Mouse (Mus musculus): ENCODE results near the gene Rfwd3.
A peak's percentile ranks its signal among the peaks of the same experiment; 100 is the strongest.
"Not testable (repeated sequence)": the region's sequence is repeated elsewhere in the genome, so short reads cannot be mapped to it uniquely, and the experiment has no call there.

Rfwd3 gene

GRCm38 (mm10) chr8:111299821-111300568 lies at the start of gene Rfwd3:
Rfwd3 (minus strand) TSS chr8:111300222.
- peak; percentile 93 for DNase-seq

GRCm38 (mm10) chr8:111343225-111343624 lies 43.2 kb upstream of the Rfwd3 start:
- peak; percentile 79 for DNase-seq

DNA sequence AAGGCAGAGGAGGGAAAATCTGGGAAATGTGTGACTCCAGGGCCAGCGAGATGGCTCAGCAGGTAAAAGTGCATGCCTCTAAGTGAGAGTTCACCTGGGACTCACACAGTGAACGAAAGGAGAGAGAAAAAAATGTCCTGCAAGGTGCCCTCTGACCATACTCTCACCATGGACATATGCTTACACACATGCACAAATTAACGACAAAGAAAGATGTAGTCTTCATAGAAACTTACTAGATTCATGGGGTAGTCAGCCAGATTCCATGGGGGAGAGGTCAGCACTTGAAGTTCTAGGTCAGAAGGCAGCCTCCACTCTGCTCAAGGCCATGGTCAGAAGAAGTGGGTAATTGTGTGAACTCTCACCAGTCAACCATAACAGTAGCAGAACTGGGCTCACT lies 40.2 kb upstream of the Rfwd3 start:
- no peak for DNase-seq

- DNase-seq, result no peak
Measured at GRCm38 (mm10) chr8:111338370-111339208, 38.6 kb upstream of the Rfwd3 start.

- DNase-seq, result peak; percentile 17
Measured at GRCm38 (mm10) chr8:111337890-111338347, 37.9 kb upstream of the Rfwd3 start, which contains the start of gene Mlkl. Mlkl (minus strand) TSS chr8:111338177.

DNA sequence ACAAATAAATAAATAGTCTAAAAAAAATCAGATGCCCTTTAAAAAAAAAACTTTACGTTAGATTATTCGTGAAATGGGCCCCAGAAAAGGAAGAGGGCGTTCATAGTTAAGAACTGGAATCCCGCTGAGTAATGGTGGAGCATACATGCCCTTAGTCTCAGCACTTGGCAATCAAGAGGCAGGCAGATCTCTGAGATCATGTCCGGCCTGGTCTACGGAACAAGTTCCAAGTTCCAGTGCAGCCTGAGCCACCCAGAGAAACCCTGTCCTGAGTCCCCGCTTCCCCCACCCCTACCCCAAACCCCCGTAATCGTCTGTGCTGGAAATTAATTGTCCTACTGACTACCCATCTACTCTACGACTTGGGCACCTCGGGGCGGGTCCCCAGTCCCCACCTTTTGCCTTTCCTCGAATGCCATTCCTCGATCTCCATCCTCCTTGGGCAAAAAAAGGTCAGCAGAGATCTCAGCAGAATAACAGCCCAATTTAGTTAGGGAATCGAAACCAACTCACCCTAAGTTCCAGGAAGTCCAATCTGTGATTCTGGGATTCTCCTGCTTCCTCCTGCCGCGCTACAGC lies 37.4 kb upstream of the Rfwd3 start:
- DNase-seq, result no peak

DNA sequence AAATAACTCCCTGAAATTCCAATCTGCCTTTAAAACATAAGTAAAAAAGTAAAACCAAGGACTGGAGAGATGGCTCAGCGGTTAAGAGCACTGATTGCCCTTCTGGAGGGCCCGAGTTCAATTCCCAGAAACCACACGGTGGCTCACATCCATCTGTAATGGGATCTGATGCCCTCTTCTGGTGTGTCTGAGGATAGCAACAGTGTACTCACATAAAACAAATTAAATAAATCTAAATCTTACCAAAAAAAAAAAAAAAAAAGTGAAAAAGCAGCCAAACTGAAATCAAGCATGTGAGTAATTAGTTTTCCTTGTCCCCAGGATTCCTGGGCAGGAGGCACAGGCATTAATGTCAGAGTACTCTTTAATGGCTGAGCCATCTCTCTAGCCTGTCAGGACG lies 36.7 kb upstream of the Rfwd3 start:
- no peak for DNase-seq

- no peak for DNase-seq
Measured at GRCm38 (mm10) chr8:111325222-111325790, 25.3 kb upstream of the Rfwd3 start.

- no peak for DNase-seq
Measured at GRCm38 (mm10) chr8:111314729-111315128, 14.7 kb upstream of the Rfwd3 start.

GRCm38 (mm10) chr8:111313961-111314360 lies 13.9 kb upstream of the Rfwd3 start:
- DNase-seq, result not testable (repeated sequence)

- no peak for DNase-seq
Measured at GRCm38 (mm10) chr8:111312758-111313162, 12.7 kb upstream of the Rfwd3 start.

- DNase-seq, result not testable (repeated sequence)
Measured at GRCm38 (mm10) chr8:111310006-111310405, 10.0 kb upstream of the Rfwd3 start.

- DNase-seq, result no peak
Measured at GRCm38 (mm10) chr8:111305031-111305730, 5.2 kb upstream of the Rfwd3 start.

DNA sequence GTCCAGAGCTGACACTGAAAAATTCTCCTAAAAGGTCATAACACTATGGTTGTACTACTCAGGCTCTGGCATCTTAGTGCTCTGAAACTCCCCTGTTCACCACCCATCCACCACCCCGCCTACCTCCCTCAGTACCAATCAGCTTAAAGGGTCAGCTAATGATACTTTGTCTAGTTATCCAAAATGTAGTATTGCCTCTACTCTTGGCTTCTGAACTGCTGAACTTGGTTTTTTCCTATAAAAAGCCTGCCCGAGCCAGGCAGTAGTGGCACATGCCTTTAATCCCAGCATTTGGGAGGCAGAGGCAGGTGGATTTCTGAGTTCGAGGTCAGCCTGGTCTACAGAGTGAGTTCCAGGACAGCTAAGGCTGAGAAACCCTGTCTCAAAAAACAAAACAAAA lies 4.3 kb upstream of the Rfwd3 start:
- no peak for DNase-seq

DNA sequence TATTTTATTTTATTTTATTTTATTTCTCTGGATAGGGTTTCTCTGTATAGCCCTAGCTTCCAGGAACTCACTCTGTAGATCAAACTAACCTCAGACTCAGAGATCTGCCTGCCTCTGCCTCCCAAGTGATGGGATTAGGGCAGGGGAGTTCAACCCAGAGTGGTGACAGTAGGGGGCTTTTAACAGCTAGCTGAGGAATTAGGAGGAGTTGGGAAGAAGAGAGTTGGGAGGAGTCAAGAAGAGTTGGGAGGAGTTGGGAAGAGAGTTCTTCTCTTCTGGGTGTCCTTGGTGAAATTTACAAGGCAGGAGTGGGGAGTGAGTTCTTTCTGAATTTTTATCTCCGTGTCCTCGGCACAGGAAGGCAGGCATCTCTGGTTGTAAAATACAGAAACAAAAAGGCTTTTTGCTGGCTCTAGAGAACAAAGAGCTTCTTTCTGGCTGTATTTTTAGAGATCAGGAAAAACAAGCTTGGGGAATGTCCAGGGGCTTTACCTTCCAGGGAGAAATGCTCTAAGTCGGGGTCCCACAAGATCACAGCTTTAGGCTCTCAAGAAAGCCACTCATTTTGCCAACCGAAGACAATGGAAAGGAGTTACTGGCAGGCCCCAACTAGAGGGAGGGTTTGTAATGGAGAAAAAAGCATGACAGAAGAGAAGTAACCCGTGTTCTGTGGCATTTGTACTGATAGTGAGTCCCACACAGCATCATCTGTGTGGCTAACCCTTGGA lies 3.2 kb upstream of the Rfwd3 start:
- DNase-seq, result not testable (repeated sequence)

DNA sequence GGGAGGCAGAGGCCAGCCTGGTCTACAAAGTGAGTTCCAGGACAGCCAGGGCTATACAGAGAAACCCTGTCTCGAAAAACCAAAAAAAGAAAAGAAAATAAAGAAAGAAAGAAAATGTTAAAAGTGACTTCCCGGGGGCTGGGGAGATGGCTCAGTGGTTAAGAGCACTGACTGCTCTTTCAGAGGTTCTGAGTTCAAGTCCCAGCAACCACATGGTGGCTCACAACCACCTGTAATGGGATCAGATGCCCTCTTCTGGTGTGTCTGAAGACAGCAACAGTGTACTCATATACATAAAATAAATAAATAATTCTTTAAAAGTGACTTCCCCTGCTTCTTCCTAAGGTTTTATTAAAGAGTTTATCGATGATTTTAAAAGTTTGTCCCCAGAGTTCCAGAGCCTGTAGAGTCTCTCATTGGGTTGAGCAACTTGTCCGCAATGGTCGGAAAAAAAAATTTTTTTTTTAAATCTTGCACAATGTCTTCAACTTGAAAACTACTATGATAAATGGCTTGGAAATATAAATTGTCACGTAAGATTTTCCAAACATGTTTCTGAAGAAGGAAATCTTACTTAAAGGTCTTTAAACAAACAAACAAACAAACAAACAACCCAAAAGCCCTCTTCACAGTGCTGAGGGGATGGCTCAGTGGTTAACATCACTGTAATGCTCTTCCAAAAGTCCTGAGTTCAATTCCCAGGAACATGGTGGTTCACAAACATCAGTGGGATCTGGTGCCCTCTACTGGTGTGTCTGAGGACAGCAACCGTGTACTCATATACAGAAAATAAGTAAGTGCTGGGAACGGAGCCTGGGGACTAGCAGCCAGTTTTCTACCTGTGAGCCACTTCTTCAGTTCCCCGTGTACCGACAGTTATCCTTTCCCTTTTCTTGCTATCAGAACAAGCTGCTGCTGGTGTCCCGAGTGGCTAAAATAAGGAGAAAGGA lies 850 bp upstream of the Rfwd3 start:
- peak; percentile 25 for DNase-seq

DNA sequence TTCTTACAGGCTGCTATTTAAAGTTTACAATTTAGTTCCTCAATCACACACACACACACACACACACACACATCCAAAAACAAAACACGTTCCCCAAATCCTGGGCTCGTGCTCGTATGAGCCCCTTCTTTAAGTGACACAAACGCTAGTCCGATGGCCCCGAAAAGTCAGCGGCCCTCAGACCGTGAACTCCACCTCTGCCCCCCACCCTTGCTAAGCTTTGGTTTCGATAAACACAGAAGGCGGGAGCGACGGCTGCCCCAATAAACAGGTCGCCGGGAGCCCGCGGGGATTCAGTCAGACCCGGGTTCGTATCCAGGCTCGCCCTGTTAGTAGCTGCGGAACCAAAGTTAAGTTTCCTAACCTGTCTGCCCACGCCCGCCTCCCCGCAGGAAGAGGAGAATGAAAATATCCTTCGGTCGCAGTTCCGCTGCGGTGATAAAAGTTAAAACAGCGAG lies 630 bp downstream of the Rfwd3 start:
- peak; percentile 71 for DNase-seq

GRCm38 (mm10) chr8:111298011-111298410 lies 2.0 kb downstream of the Rfwd3 start:
- DNase-seq, result no peak

GRCm38 (mm10) chr8:111291733-111292132 lies 8.3 kb downstream of the Rfwd3 start:
- no peak for DNase-seq

DNA sequence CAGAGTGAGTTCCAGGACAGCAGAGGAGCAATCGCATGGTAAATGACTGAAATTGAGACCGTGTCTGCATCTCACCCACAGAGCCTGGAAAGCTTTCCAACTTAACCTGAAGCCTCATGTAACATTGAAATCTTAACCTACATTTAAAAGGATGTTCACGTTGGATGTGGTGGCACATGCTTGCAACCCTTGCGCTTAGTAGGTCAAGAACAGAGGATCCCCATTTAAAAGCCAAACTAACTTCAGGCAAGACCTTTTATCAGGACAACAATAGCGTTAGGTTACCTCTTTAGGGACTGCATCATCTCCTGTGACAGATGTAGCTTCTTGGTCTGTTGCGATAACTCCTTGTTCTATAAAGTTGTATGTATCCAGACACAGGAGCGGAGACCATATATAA lies 9.4 kb downstream of the Rfwd3 start:
- no peak for DNase-seq
